Mouse (Mus musculus) neural tube, embryonic 15.5 days (tissue): ENCODE results near the gene Oxsr1. TPM values are rescaled to one million over a fixed set of nuclear protein-coding genes. Genes with fewer than 3 reads are reported as not detected.
"Not testable (repeated sequence)": the region's sequence is repeated elsewhere in the genome, so short reads cannot be mapped to it uniquely, and the experiment has no call there.

ENCODE experiments used
- ATAC-seq: fragments of 200-750 bp; cut with Nextera tagmentation; 2 replicates; pipeline ENCODE4 v1.8.0; 2017; ENCODE audit warnings: mild to moderate bottlenecking, moderate TSS enrichment, moderate library complexity; ENCODE audit not compliant: low FRiP score
- H3K27ac ChIP-seq: fragments of 300-500 bp; sonication (generic); replicated peaks from 2 replicates; pipeline ENCODE4 v1.5.1; 2015; ENCODE audit warnings: mild to moderate bottlenecking, inconsistent platforms
- H3K27me3 ChIP-seq: fragments of 300-500 bp; sonication (generic); replicated peaks from 2 replicates; pipeline ENCODE4 v1.6.1; 2015; ENCODE audit warnings: inconsistent platforms
- H3K36me3 ChIP-seq: fragments of 300-500 bp; sonication (generic); 2 replicates; pipeline ENCODE4 v1.6.1; 2015; ENCODE audit warnings: inconsistent platforms
- H3K4me1 ChIP-seq: fragments of 300-500 bp; sonication (generic); 2 replicates; pipeline ENCODE4 v1.6.1; 2015; ENCODE audit warnings: inconsistent platforms
- H3K4me2 ChIP-seq: fragments of 300-500 bp; sonication (generic); 2 replicates; pipeline ENCODE4 v1.6.1; 2015; ENCODE audit warnings: inconsistent platforms, mild to moderate bottlenecking, moderate library complexity
- H3K4me3 ChIP-seq: fragments of 300-500 bp; sonication (generic); replicated peaks from 2 replicates; pipeline ENCODE4 v1.5.1; 2015; ENCODE audit warnings: mild to moderate bottlenecking, inconsistent platforms
- H3K9ac ChIP-seq: fragments of 300-500 bp; sonication (generic); replicated peaks from 2 replicates; pipeline ENCODE4 v1.6.1; 2015; ENCODE audit warnings: mild to moderate bottlenecking, inconsistent platforms
- H3K9me3 ChIP-seq: fragments of 300-500 bp; sonication (generic); replicated peaks from 2 replicates; pipeline ENCODE4 v1.6.1; 2016; ENCODE audit warnings: inconsistent platforms
- WGBS: fragments of 180-500 bp; shearing (Covaris S2); methylation state at CpG from one replicate; pipeline ENCODE4 v1.1.7; 2015; ENCODE audit warnings: mixed read lengths; 5-methylcytosine and 5-hydroxymethylcytosine counted together
- polyA plus RNA-seq: library from polyadenylated mRNA; unstranded; fragments of >200 nt; fragmentation: Nextera tagmentation; extraction: Ambion mirVana; gene quantifications from 2 replicates; pipeline ENCODE4 v1.2.1, GENCODE M21; 2015

Gene Oxsr1
- 12.2 and 13.0 TPM in 2 replicates for polyA plus RNA-seq

GRCm38 (mm10) chr9:119322289-119323259 is at the start of gene Oxsr1:
Gene Oxsr1, minus strand, starts transcription at chr9:119322427.
- Histone ChIP-seq H3K4me1 (peaks cover 25% of the 10 kb centered on the region), H3K27ac (peak within 1 kb of the TSS; percentile 95), H3K4me3 (peak within 1 kb of the TSS; percentile 92), H3K4me2 (peak within 1 kb of the TSS; percentile 95), H3K9me3 (no peaks in the 10 kb centered on the region), H3K36me3 (no peaks in the 10 kb centered on the region), H3K27me3 (no peaks in the 10 kb centered on the region), H3K9ac (peak within 1 kb of the TSS; percentile 83)
- WGBS, result under 1% methylated on average over 76 of the region's 76 CpGs
- peak; percentile 98 for ATAC-seq

DNA sequence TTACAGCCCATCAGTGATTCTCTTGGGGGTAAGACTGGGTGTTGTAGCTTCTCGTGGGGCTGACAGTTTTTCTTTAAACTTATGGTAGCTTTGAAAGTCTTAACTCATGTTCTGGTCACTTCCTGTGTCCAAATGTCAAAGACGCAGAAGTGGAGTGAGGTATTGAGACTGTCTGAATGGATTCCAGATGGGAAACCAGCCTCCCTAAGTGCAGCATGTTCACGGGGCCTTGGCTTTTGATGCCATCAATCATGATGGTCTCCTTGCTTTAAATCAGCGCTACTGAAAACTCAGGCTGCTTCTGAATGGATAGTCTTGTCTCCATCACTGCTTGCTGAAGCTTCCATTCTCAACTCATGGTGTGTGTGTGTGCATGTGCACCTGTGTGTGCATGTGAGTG is 49.0 kb upstream of the Oxsr1 start:
- Histone ChIP-seq H3K9me3 (no peaks in the 10 kb centered on the region), H3K27ac (no peak overlapping the region), H3K4me3 (no peak overlapping the region), H3K27me3 (no peaks in the 10 kb centered on the region), H3K4me1 (no peaks in the 10 kb centered on the region), H3K36me3 (no peaks in the 10 kb centered on the region), H3K9ac (no peak overlapping the region), H3K4me2 (no peak overlapping the region)
- WGBS, result 78% methylated on average over 4 of the region's 4 CpGs
- no peak for ATAC-seq

GRCm38 (mm10) chr9:119370770-119371169 is 48.5 kb upstream of the Oxsr1 start:
- H3K27ac ChIP-seq, H3K36me3 ChIP-seq, H3K27me3 ChIP-seq, H3K9ac ChIP-seq, H3K4me3 ChIP-seq, H3K4me1 ChIP-seq, ATAC-seq, H3K9me3 ChIP-seq, H3K4me2 ChIP-seq: not testable (repeated sequence)
- WGBS, result 91% methylated on average over 4 of the region's 4 CpGs

GRCm38 (mm10) chr9:119368367-119368766 is 46.1 kb upstream of the Oxsr1 start:
- no peaks in the 10 kb centered on the region for H3K27me3 ChIP-seq
- WGBS, result 100% methylated on average over 3 of the region's 3 CpGs
- no peaks in the 10 kb centered on the region for H3K36me3 ChIP-seq
- H3K27ac ChIP-seq, result no peak overlapping the region
- no peak for ATAC-seq
- no peak overlapping the region for H3K4me3 ChIP-seq
- no peak overlapping the region for H3K9ac ChIP-seq
- H3K4me1 ChIP-seq, result no peaks in the 10 kb centered on the region
- H3K9me3 ChIP-seq, result no peaks in the 10 kb centered on the region
- no peak overlapping the region for H3K4me2 ChIP-seq

GRCm38 (mm10) chr9:119365284-119365683 is 43.1 kb upstream of the Oxsr1 start, which contains the start of gene Slc22a14:
Gene Slc22a14, minus strand, starts transcription at chr9:119365553.
- Histone ChIP-seq H3K27ac (no peak within 1 kb of the TSS), H3K4me1 (no peaks in the 10 kb centered on the region), H3K9me3 (no peaks in the 10 kb centered on the region), H3K9ac (no peak within 1 kb of the TSS), H3K27me3 (no peaks in the 10 kb centered on the region), H3K36me3 (no peaks in the 10 kb centered on the region), H3K4me3 (no peak within 1 kb of the TSS), H3K4me2 (no peak within 1 kb of the TSS)
- no peak for ATAC-seq
- 71% methylated on average over 7 of the region's 7 CpGs for WGBS

- H3K9ac ChIP-seq, result no peak overlapping the region
- no peaks in the 10 kb centered on the region for H3K9me3 ChIP-seq
- no peak for ATAC-seq
- no peaks in the 10 kb centered on the region for H3K36me3 ChIP-seq
- no peak overlapping the region for H3K27ac ChIP-seq
- no peaks in the 10 kb centered on the region for H3K4me1 ChIP-seq
- no peak overlapping the region for H3K4me2 ChIP-seq
- H3K27me3 ChIP-seq, result no peaks in the 10 kb centered on the region
- WGBS, result 90% methylated on average over 12 of the region's 12 CpGs
- no peak overlapping the region for H3K4me3 ChIP-seq
These were observed 41.0 kb upstream of the Oxsr1 start for GRCm38 (mm10) chr9:119363229-119363628.

- Histone ChIP-seq H3K36me3 (no peaks in the 10 kb centered on the region), H3K4me3 (no peak overlapping the region), H3K9me3 (no peaks in the 10 kb centered on the region), H3K9ac (no peak overlapping the region), H3K27me3 (no peaks in the 10 kb centered on the region), H3K27ac (no peak overlapping the region), H3K4me1 (peaks cover 10% of the 10 kb centered on the region; the same call in 1 of the 2 replicates), H3K4me2 (no peak overlapping the region)
- ATAC-seq, result no peak
- 93% methylated on average over 5 of the region's 5 CpGs for WGBS
These were observed 39.2 kb upstream of the Oxsr1 start for GRCm38 (mm10) chr9:119361416-119361815.

DNA sequence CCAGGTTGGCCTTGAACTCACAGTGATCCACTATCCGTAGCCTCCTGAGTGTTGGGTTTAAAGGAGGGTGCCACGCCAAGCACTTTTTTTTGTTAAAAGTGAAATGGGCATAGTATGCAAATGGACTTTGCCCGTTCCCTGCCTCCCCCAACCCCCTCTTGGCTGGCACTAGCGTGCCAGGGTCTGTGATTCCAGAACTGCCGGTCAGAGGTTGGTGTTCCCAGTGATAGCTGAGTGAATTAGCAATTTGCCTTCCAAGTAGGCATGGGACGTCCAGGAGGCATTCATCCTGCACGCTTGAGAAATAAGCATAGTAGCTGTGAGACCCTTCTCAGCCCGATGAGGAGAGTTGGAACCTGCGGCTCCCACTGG is 35.8 kb upstream of the Oxsr1 start:
- Histone ChIP-seq H3K4me3 (peak overlapping the region; percentile 66), H3K9me3 (no peaks in the 10 kb centered on the region), H3K4me1 (peaks cover 10% of the 10 kb centered on the region; the same call in 1 of the 2 replicates), H3K36me3 (no peaks in the 10 kb centered on the region), H3K27ac (no peak overlapping the region), H3K9ac (peak overlapping the region; percentile 60), H3K4me2 (peak overlapping the region; percentile 93), H3K27me3 (no peaks in the 10 kb centered on the region)
- WGBS, result 37% methylated on average over 9 of the region's 9 CpGs
- no peak for ATAC-seq

DNA sequence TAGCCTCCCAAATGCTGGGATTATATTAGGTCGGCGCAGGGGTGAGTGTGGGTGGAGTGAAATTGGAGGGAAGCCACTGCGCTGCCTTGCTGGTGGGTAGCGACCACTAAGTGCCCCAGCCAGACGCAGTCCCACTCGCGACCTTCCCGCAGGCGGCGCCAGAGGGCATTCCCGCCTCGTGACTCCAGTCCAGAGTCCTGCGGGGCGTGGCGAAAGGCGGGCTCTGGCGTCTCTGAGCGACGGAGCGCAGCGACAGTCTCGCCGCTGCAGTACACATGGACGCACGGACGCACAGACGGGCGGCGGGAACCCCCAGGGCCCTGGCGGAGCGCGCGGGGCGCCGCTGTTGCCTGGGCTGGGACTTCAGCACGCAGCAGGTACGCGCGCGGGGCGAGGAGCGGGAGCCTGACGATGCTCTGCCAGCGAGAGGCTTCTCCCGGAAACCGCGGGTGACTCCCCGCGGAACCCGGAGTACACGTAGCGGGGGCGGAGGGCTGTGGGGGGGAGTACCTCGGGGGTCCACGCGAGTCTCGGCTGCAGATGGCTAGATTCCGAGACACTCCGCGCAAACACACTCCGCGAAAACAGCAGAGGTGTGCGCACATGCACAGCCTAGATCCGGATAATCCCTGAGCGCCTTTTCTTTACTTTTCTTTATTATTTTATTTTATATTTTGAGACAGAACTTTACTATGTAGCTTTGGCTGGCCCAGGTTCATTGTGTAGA is 35.3 kb upstream of the Oxsr1 start, which contains the start of gene Xylb:
TSS of gene Xylb (plus strand) at position 51 of the 727 bp plus-strand sequence.
- ATAC-seq, result peak; percentile 89
- WGBS, result 3% methylated on average over 64 of the region's 65 CpGs
- H3K9ac ChIP-seq, result peak within 1 kb of the TSS; percentile 60
- peaks cover 10% of the 10 kb centered on the region; the same call in 1 of the 2 replicates for H3K4me1 ChIP-seq
- H3K4me2 ChIP-seq, result peak within 1 kb of the TSS; percentile 93
- no peaks in the 10 kb centered on the region for H3K36me3 ChIP-seq
- H3K27me3 ChIP-seq, result no peaks in the 10 kb centered on the region
- peak within 1 kb of the TSS; percentile 66 for H3K4me3 ChIP-seq
- no peaks in the 10 kb centered on the region for H3K9me3 ChIP-seq
- peak within 1 kb of the TSS; percentile 38 for H3K27ac ChIP-seq

DNA sequence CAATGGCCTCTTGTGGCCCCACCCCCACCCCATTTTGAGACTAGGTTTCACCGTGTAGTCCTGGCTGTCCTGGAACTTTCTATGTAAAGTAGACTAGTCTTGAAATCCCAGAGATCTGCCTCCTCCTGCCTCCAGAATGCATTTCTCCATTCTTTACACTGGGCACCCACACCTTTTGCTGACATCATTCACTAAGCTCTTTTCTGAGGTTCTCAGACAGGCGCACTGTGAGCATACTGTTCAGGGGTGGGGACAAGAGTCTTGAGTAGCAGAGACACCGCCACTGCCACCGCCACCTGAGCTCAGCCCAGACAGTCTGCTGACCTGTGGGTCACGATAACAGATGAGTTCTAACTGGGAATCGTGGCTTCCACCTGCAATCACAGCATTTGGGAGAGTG is 33.7 kb upstream of the Oxsr1 start:
- Histone ChIP-seq H3K27ac (no peak overlapping the region), H3K9me3 (no peaks in the 10 kb centered on the region), H3K4me1 (peaks cover 10% of the 10 kb centered on the region; the same call in 1 of the 2 replicates), H3K27me3 (no peaks in the 10 kb centered on the region), H3K4me3 (no peak overlapping the region), H3K9ac (no peak overlapping the region), H3K36me3 (peaks cover 8% of the 10 kb centered on the region), H3K4me2 (no peak overlapping the region)
- WGBS, result 82% methylated on average over 6 of the region's 6 CpGs
- ATAC-seq, result no peak

GRCm38 (mm10) chr9:119353926-119354325 is 31.7 kb upstream of the Oxsr1 start:
- no peak overlapping the region for H3K4me2 ChIP-seq
- H3K27ac ChIP-seq, result no peak overlapping the region
- H3K9ac ChIP-seq, result no peak overlapping the region
- no peak for ATAC-seq
- H3K36me3 ChIP-seq, result peaks cover 21% of the 10 kb centered on the region
- no peaks in the 10 kb centered on the region for H3K9me3 ChIP-seq
- 83% methylated on average over 6 of the region's 6 CpGs for WGBS
- H3K4me1 ChIP-seq, result peaks cover 10% of the 10 kb centered on the region; the same call in 1 of the 2 replicates
- no peak overlapping the region for H3K4me3 ChIP-seq
- H3K27me3 ChIP-seq, result no peaks in the 10 kb centered on the region
